Mouse (Mus musculus) lung, embryonic 14.5 days (tissue): ENCODE data around the gene Ahnak2. TPM values are rescaled to one million over a fixed set of nuclear protein-coding genes. Genes with fewer than 3 reads are reported as not detected.

Source experiments
- ATAC-seq: fragments of 200-750 bp; cut with Nextera tagmentation; 2 replicates; pipeline ENCODE4 v1.8.0; 2017; ENCODE audit warnings: mild to moderate bottlenecking, moderate TSS enrichment, moderate library complexity; ENCODE audit not compliant: insufficient read depth
- DNase-seq: peaks from one replicate; pipeline ENCODE4 v3.0.0-alpha.2; 2015
- H3K27ac ChIP-seq: fragments of 300-500 bp; sonication (generic); 2 replicates; pipeline ENCODE4 v1.5.1; 2014; ENCODE audit warnings: low read depth, mild to moderate bottlenecking, moderate library complexity
- H3K27me3 ChIP-seq: fragments of 300-500 bp; sonication (generic); 2 replicates; pipeline ENCODE4 v1.6.1; 2014; ENCODE audit warnings: low read length, control low read depth; ENCODE audit not compliant: insufficient read depth
- H3K36me3 ChIP-seq: fragments of 300-500 bp; sonication (generic); 2 replicates; pipeline ENCODE4 v1.6.1; 2014; ENCODE audit warnings: control low read depth; ENCODE audit not compliant: insufficient read depth
- H3K4me1 ChIP-seq: fragments of 300-500 bp; sonication (generic); 2 replicates; pipeline ENCODE4 v1.6.1; 2014; ENCODE audit warnings: antibody characterized with exemption, control low read depth; ENCODE audit not compliant: insufficient read depth
- H3K4me2 ChIP-seq: fragments of 300-500 bp; sonication (generic); 2 replicates; pipeline ENCODE4 v1.6.1; 2014; ENCODE audit warnings: mild to moderate bottlenecking
- H3K4me3 ChIP-seq: fragments of 300-500 bp; sonication (generic); 2 replicates; pipeline ENCODE4 v1.5.1; 2014; ENCODE audit warnings: low read depth, low read length
- H3K9ac ChIP-seq: fragments of 300-500 bp; sonication (generic); 2 replicates; pipeline ENCODE4 v1.6.1; 2014
- H3K9me3 ChIP-seq: fragments of 300-500 bp; sonication (generic); 2 replicates; pipeline ENCODE4 v1.6.1; 2016; ENCODE audit warnings: low read depth, low read length, control low read depth
- CTCF ChIP-seq: IDR thresholded peaks from 2 replicates; pipeline ENCODE4 v1.5.1; 2016; ENCODE audit warnings: antibody characterized with exemption, low read depth
- WGBS: fragments of 180-500 bp; shearing (Covaris S2); extraction: QIAGEN DNeasy Blood & Tissue Kit; methylation state at CpG from one replicate; pipeline ENCODE4 v1.1.7; 2014; 5-methylcytosine and 5-hydroxymethylcytosine counted together
- polyA plus RNA-seq: library from polyadenylated mRNA; unstranded; fragments of >200 nt; fragmentation: Nextera tagmentation; extraction: Ambion mirVana; gene quantifications from 2 replicates; pipeline ENCODE4 v1.2.1, GENCODE M21; 2014

Gene Ahnak2
- polyA plus RNA-seq, 1 experiment from 2014 or later, result 0.61 TPM

DNA sequence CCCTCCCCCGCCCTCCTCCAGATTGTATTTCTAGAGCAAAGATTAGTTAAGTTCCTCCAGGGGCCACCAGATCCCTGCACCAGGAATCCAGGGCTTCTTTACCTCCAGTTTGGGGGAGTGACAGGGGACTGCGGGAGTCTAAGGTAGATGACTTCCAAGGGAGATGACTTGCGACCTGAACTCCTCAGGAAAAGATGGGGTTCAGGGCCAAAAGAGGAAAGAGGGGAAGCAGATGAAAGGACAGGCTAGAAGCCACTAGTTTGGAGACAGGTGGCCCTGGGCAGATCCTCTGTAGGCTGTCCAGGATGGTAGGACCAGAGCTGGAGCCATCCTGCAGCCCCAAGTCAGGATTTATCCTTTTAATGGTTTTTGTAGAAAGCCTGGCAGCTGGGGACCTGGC, 460 bp upstream of the Ahnak2 start:
- TF ChIP-seq CTCF, result no peak
- no peak overlapping the region for H3K27ac ChIP-seq
- H3K36me3 ChIP-seq, result no peaks in the 10 kb centered on the region
- WGBS, result 26% methylated on average over 3 of the region's 3 CpGs
- no peaks in the 10 kb centered on the region for H3K9me3 ChIP-seq
- ATAC-seq (no peak), DNase-seq (no peak)
- peak overlapping the region; percentile 48; the same call in 1 of the 2 replicates for H3K4me3 ChIP-seq
- H3K4me2 ChIP-seq, result peak overlapping the region; percentile 100
- H3K27me3 ChIP-seq, result peaks cover 23% of the 10 kb centered on the region
- no peak overlapping the region for H3K9ac ChIP-seq
- H3K4me1 ChIP-seq, result 0 out of 2 replicates have a peak, but pooled peaks cover 4% of the 10 kb centered on the region

DNA sequence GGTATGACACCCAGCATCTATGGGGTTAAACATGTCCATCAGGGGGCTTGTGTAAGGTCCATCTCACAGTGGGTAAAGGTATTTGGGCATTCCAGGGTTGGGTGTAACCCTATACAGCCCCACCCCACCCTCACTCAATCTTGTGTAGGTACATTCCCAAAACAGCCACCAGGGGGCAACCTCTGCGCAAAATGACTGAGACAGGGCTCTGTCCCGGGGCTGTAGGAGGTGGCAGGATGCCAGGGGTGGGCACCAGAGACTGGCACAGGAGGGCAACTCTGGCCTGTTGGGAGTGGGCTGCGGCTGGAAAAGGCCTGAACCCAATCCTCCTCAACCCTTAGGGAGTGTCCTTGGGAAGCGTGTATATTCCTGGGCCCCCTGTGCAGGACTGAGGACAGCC, 2.0 kb downstream of the Ahnak2 start:
- peak; percentile 77 for DNase-seq
- H3K27ac ChIP-seq, result no peak overlapping the region
- H3K9me3 ChIP-seq, result no peaks in the 10 kb centered on the region
- H3K4me3 ChIP-seq, result no peak overlapping the region
- peaks cover 14% of the 10 kb centered on the region; the same call in 1 of the 2 replicates for H3K4me1 ChIP-seq
- no peak overlapping the region for H3K9ac ChIP-seq
- 9% methylated on average over 4 of the region's 4 CpGs for WGBS
- H3K27me3 ChIP-seq, result peaks cover 28% of the 10 kb centered on the region
- H3K4me2 ChIP-seq, result no peak overlapping the region
- ATAC-seq, result peak; percentile 12; the same call in 1 of the 2 replicates
- TF ChIP-seq CTCF, result peak; percentile 90
- no peaks in the 10 kb centered on the region for H3K36me3 ChIP-seq

DNA sequence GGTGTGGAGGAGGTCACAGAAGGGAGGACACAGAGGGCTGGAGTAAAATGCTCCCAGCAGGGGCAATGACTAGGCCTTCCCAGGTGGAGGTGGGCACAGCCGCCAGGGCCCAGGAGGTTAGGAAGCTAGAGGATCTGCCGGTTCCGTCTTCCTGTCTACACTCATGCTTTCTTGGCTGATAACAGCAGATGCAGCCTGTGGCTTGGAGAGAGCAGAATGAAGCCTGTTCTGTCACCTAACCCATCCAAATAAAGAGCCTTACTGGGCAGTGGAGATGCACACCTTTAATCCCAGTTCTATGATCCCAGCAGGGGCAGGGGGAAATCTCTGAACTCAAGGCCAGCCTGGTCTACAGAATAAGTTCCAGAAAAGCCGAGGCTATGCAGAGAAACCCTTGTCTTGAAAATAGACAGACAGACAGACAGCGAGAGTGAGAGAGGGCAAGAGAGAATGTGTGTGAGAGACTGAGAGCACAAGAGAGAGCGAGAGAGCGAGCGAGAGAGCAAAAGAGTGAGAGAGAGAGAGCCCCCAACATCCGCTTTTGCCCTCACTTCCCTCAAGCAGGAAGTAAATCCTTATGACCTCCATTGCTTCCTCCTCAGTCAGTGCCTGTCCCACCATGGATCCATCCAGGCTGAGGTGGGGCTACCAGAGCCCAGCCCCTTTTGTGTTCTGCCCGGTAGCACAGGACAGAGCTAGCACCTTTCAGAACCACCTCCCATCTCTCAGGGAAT, 3.1 kb downstream of the Ahnak2 start:
- ATAC-seq (no peak), DNase-seq (no peak)
- Histone ChIP-seq H3K36me3 (no peaks in the 10 kb centered on the region), H3K4me3 (no peak overlapping the region), H3K9ac (no peak overlapping the region), H3K4me1 (peaks cover 20% of the 10 kb centered on the region; the same call in 1 of the 2 replicates), H3K4me2 (no peak overlapping the region), H3K27ac (no peak overlapping the region), H3K27me3 (peaks cover 30% of the 10 kb centered on the region), H3K9me3 (no peaks in the 10 kb centered on the region)
- TF ChIP-seq CTCF, result no peak
- WGBS, result 77% methylated on average over 10 of the region's 10 CpGs

DNA sequence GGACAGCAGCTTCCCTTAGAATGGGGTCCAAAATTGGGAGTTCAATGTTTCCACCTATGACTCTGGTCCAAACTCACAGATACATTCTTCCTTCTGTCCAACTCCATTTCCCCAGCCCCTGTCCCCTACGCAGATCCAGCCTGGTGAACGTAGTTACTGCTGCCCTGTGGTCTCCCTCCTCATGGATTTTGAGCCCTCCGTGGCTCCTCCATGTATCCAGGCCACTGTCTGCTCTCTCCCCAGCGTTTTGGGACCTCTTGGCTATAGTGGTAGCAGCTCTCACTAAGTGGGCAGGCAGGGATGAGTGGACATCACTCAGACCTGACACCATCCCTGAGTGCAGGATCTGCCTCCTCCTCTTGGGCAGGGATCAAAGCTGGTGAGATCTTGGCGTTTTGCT, 3.7 kb downstream of the Ahnak2 start:
- no peaks in the 10 kb centered on the region for H3K36me3 ChIP-seq
- no peak for DNase-seq
- no peak for ATAC-seq
- H3K4me2 ChIP-seq, result no peak overlapping the region
- peaks cover 27% of the 10 kb centered on the region; the same call in 1 of the 2 replicates for H3K4me1 ChIP-seq
- WGBS, result 68% methylated on average over 5 of the region's 5 CpGs
- no peak for TF ChIP-seq CTCF
- H3K9me3 ChIP-seq, result no peaks in the 10 kb centered on the region
- H3K4me3 ChIP-seq, result no peak overlapping the region
- no peak overlapping the region for H3K9ac ChIP-seq
- H3K27ac ChIP-seq, result no peak overlapping the region
- peaks cover 30% of the 10 kb centered on the region for H3K27me3 ChIP-seq

DNA sequence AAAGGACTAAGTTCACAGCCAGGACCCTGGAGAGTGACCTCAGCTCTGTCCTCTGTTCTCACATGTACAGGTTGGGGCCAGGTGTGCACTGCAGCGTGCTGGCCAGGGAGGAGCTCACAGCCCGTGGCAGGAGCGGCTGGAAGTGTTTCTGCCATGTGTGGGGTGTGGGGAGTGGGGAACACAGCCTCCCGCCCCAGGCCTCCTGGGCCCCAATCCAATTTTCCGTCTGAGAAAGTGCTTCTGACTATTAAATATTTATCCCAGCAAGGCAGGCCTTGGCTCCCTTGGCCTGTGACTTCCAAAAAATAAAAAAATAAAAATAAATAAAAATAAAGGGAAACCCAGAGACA, 4.2 kb downstream of the Ahnak2 start:
- no peak for TF ChIP-seq CTCF
- Histone ChIP-seq H3K9ac (no peak overlapping the region), H3K4me1 (peaks cover 30% of the 10 kb centered on the region; the same call in 1 of the 2 replicates), H3K9me3 (no peaks in the 10 kb centered on the region), H3K27ac (no peak overlapping the region), H3K4me3 (no peak overlapping the region), H3K36me3 (no peaks in the 10 kb centered on the region), H3K27me3 (peaks cover 30% of the 10 kb centered on the region), H3K4me2 (no peak overlapping the region)
- 5% methylated on average over 5 of the region's 5 CpGs for WGBS
- ATAC-seq, result peak; percentile 7; the same call in 1 of the 2 replicates
- DNase-seq, result peak; percentile 83

DNA sequence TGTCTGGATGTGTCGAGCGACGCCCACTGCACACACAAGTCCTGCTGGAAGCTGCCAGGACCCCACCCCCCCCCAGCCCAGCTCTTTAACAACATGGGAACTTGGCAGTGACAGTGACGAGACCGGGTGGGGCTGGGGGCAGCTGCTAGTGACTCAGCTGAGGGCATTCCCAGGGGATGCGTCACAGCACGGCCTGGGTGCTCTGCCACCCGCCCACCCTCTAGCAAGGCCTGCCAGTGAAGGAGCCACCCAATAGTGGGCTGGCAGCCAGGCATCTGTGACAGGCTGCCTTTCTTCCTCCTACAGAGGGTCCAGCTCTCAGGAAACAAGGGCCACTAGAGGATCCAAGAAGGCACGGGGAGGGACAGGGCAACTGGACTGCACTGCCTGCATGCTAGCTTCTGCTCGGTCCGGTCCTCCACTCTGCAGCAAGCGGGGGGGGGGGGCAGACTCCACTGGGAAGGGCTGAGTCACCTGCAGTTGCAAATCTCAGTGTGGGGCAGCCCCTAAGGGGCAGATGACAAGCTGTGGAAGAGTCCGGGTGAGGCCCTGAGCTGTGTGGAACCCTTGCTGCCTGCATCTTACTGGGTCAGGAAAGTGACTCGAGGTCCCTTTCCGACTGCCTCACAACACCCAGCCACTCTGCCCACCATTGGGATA, 4.7 kb downstream of the Ahnak2 start:
- Histone ChIP-seq H3K4me3 (no peak overlapping the region), H3K4me1 (peaks cover 30% of the 10 kb centered on the region; the same call in 1 of the 2 replicates), H3K4me2 (no peak overlapping the region), H3K27me3 (peaks cover 26% of the 10 kb centered on the region), H3K9ac (no peak overlapping the region), H3K9me3 (no peaks in the 10 kb centered on the region), H3K27ac (no peak overlapping the region), H3K36me3 (no peaks in the 10 kb centered on the region)
- ATAC-seq, result 0 out of 2 replicates have a peak, but pooled peaks have one; percentile 1
- no peak for TF ChIP-seq CTCF
- peak; percentile 31 for DNase-seq
- 42% methylated on average over 15 of the region's 15 CpGs for WGBS
